Mouse (Mus musculus) v-Abl transformed pro-B cells (cell line): Measurements from ENCODE around the gene Olfr1469.
"Not testable (repeated sequence)": the region's sequence is repeated elsewhere in the genome, so short reads cannot be mapped to it uniquely, and the experiment has no call there.

Experiments
- in situ Hi-C, 2 experiments: fragments of 400-800 bp; cut with MboI; formaldehyde crosslinking; loops; one replicate each; pipeline ENCODE4 v1.15.1; 2025; ENCODE audit not compliant: unreplicated experiment in 2 of 2

Olfr1469 gene

GRCm38 (mm10) chr19:13407549-13407948, at the start of gene Olfr1469:
Gene Olfr1469, plus strand, starts transcription at chr19:13407849.
- in situ Hi-C loops: no loop called here

GRCm38 (mm10) chr19:13361936-13362335, 45.7 kb upstream of the Olfr1469 start, which contains the start of gene Olfr1467:
Gene Olfr1467, plus strand, starts transcription at chr19:13362236.
- in situ Hi-C loops: no loop called here

GRCm38 (mm10) chr19:13443109-13443508, 35.5 kb downstream of the Olfr1469 start, which contains the start of gene Olfr1471:
Gene Olfr1471, plus strand, starts transcription at chr19:13443409.
- in situ Hi-C loops: not testable (repeated sequence)

GRCm38 (mm10) chr19:13455986-13456385, 48.3 kb downstream of the Olfr1469 start, which contains the start of gene Olfr1472:
Gene Olfr1472, minus strand, starts transcription at chr19:13456086.
- in situ Hi-C loops: no loop called here
